Mouse (Mus musculus) embryonic fibroblast, embryonic 13.5 days (primary cell): ENCODE data around the gene Zfp426.

Experiments used
- CTCF ChIP-seq: IDR thresholded peaks from 2 replicates; pipeline ENCODE4 v1.5.1; 2011; ENCODE audit warnings: mild to moderate bottlenecking, control low read depth, low read length, moderate library complexity, borderline replicate concordance; ENCODE audit not compliant: insufficient read depth
- POLR2A ChIP-seq: IDR thresholded peaks from 2 replicates; pipeline ENCODE4 v1.6.1; 2011; ENCODE audit warnings: low read depth, mild to moderate bottlenecking, control low read depth, low read length, moderate library complexity

DNA sequence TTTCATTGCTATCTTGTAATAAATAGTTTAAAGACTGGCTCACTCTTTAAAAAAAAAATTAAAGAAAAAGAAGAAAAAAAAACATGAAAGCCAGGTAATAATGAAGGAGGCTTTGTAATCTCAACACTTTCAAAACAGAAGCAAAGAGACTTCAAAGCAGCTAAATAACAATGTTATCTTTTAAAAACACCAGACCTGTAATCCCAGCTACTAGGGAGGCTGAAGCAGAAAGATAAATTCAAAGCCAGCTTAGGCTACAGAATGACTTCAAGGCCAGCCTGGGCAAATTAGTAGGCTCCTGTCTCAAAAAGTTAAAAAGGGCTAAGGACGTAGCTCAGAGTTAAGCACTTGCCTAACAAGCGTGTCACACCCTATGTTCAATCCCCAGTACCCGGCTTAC is 17.1 kb upstream of the Zfp426 start:
- no peak for TF ChIP-seq CTCF
- no peak for TF ChIP-seq POLR2A
